Comparison of ENCODE assay signal across 17 mouse cellular contexts in genomic region chr10:9296055-9296454, GRCm38 (mm10).
DNase-seq lines count a peak whose midpoint lies in the region; ATAC-seq and TF ChIP-seq lines count a peak whose summit lies in the region.
"Had no signal": no experiment of that assay in that cellular context is flagged by ENCODE, and none has a peak within 500 bp of the region (broad histone marks: within the 10 kb centered on the region; RNA-seq: fewer than 3 reads in every experiment).

No protein-coding gene starts in this region.

- no peaks in the 10 kb centered on the region for H3K27me3 ChIP-seq in lung, postnatal 0 days (replicated peaks; ENCODE audit: insufficient read depth, low read length)
- no peaks in the 10 kb centered on the region for H3K27me3 ChIP-seq in intestine, embryonic 15.5 days (replicated peaks)
- no peaks in the 10 kb centered on the region for H3K27me3 ChIP-seq in intestine, postnatal 0 days (replicated peaks; ENCODE audit: control insufficient read depth, insufficient read depth, low read length)
- no peaks in the 10 kb centered on the region for H3K27me3 ChIP-seq in forebrain, postnatal 0 days (ENCODE audit: insufficient read depth, low read length)
- H3K27me3 ChIP-seq: embryonic facial prominence, embryonic 12.5 days; forebrain, embryonic 15.5 days had no signal

- peak; percentile 65 for TF ChIP-seq EP300 in lung, postnatal 0 days (IDR thresholded peaks at IDR 0.05)

- no peak overlapping the region for H3K9ac ChIP-seq in lung, postnatal 0 days (replicated peaks; ENCODE audit: low read depth)
- H3K9ac ChIP-seq in intestine, embryonic 15.5 days: no peak overlapping the region
- H3K9ac ChIP-seq in intestine, postnatal 0 days (ENCODE audit: low read depth, low read length): no peak overlapping the region
- no peak overlapping the region for H3K9ac ChIP-seq in forebrain, postnatal 0 days
- H3K9ac ChIP-seq: embryonic facial prominence, embryonic 12.5 days; forebrain, embryonic 13.5 days; forebrain, embryonic 15.5 days had no signal

- H3K4me1 ChIP-seq in lung, postnatal 0 days (ENCODE audit: insufficient read depth, low read depth, low read length): no peaks in the 10 kb centered on the region
- no peaks in the 10 kb centered on the region for H3K4me1 ChIP-seq in intestine, embryonic 15.5 days (replicated peaks)
- H3K4me1 ChIP-seq in intestine, postnatal 0 days (replicated peaks; ENCODE audit: control insufficient read depth, insufficient read depth, low read length): no peaks in the 10 kb centered on the region
- H3K4me1 ChIP-seq in forebrain, postnatal 0 days (ENCODE audit: insufficient read depth): peaks cover 10% of the 10 kb centered on the region; the same call in 1 of the 2 replicates
- H3K4me1 ChIP-seq: embryonic facial prominence, embryonic 10.5 days; embryonic facial prominence, embryonic 12.5 days; forebrain, embryonic 13.5 days had no signal

- ATAC-seq in lung, postnatal 0 days: peak; percentile 58; the same call in 1 of the 2 replicates
- ATAC-seq in intestine, embryonic 15.5 days: peak; percentile 72
- ATAC-seq in intestine, postnatal 0 days: peak; percentile 54
- ATAC-seq in forebrain, postnatal 0 days: no peak

- whole genome bisulfite sequencing in lung, postnatal 0 days: 33% methylated on average over 1 of the region's 1 CpGs
- 23% methylated on average over 1 of the region's 1 CpGs for WGBS in intestine, embryonic 15.5 days
- WGBS in intestine, postnatal 0 days: 28% methylated on average over 1 of the region's 1 CpGs
- 59% methylated on average over 1 of the region's 1 CpGs for WGBS in forebrain, postnatal 0 days

- no peaks in the 10 kb centered on the region for H3K9me3 ChIP-seq in lung, postnatal 0 days (ENCODE audit: low read length)
- no peaks in the 10 kb centered on the region for H3K9me3 ChIP-seq in intestine, embryonic 15.5 days
- H3K9me3 ChIP-seq in intestine, postnatal 0 days (ENCODE audit: control insufficient read depth): no peaks in the 10 kb centered on the region
- no peaks in the 10 kb centered on the region for H3K9me3 ChIP-seq in forebrain, postnatal 0 days (ENCODE audit: low read length)
- H3K9me3 ChIP-seq: embryonic facial prominence, embryonic 10.5 days; embryonic facial prominence, embryonic 12.5 days; forebrain, embryonic 13.5 days; forebrain, embryonic 15.5 days had no signal

- no peaks in the 10 kb centered on the region for H3K36me3 ChIP-seq in lung, postnatal 0 days (ENCODE audit: insufficient read depth, low read length)
- H3K36me3 ChIP-seq in intestine, embryonic 15.5 days: no peaks in the 10 kb centered on the region
- no peaks in the 10 kb centered on the region for H3K36me3 ChIP-seq in intestine, postnatal 0 days (ENCODE audit: control insufficient read depth, insufficient read depth)
- no peaks in the 10 kb centered on the region for H3K36me3 ChIP-seq in forebrain, postnatal 0 days (ENCODE audit: insufficient read depth)
- H3K36me3 ChIP-seq: embryonic facial prominence, embryonic 10.5 days; embryonic facial prominence, embryonic 12.5 days; forebrain, embryonic 15.5 days had no signal

- DNase-seq in lung, postnatal 0 days (ENCODE audit: low spot score): peak; percentile 12
- no peak for DNase-seq in lung, adult 18-20 months
- no peak for DNase-seq in forebrain, postnatal 0 days
- DNase-seq in adrenal gland, adult 2 months: no peak
- DNase-seq: adrenal gland, adult 8-10 months; adrenal gland, postnatal 14 days; adrenal gland, postnatal 36 days; B cell, adult 2 months; cerebellum, adult 11-12 months; cerebellum, adult 2 months; cerebellum, adult 9-10 months had no signal

- no peak for TF ChIP-seq CTCF in lung, postnatal 0 days (IDR thresholded peaks at IDR 0.05)
- TF ChIP-seq CTCF in intestine, postnatal 0 days (IDR thresholded peaks at IDR 0.05; ENCODE audit: low read depth): no peak
- TF ChIP-seq CTCF in forebrain, postnatal 0 days (IDR thresholded peaks at IDR 0.05; ENCODE audit: low read depth): no peak

- no peak overlapping the region for H3K4me2 ChIP-seq in lung, postnatal 0 days (replicated peaks; ENCODE audit: low read depth, low read length)
- no peak overlapping the region for H3K4me2 ChIP-seq in intestine, embryonic 15.5 days (replicated peaks)
- H3K4me2 ChIP-seq in intestine, postnatal 0 days (replicated peaks; ENCODE audit: low read depth): no peak overlapping the region
- no peak overlapping the region for H3K4me2 ChIP-seq in forebrain, postnatal 0 days (ENCODE audit: low read depth)
- H3K4me2 ChIP-seq: embryonic facial prominence, embryonic 12.5 days; forebrain, embryonic 13.5 days; forebrain, embryonic 15.5 days had no signal

- no peak overlapping the region for H3K27ac ChIP-seq in lung, postnatal 0 days (ENCODE audit: low read length)
- no peak overlapping the region for H3K27ac ChIP-seq in intestine, embryonic 15.5 days
- no peak overlapping the region for H3K27ac ChIP-seq in intestine, postnatal 0 days (ENCODE audit: low read depth, low read length)
- H3K27ac ChIP-seq in forebrain, postnatal 0 days (ENCODE audit: low read depth, low read length): no peak overlapping the region
- H3K27ac ChIP-seq: embryonic facial prominence, embryonic 10.5 days; embryonic facial prominence, embryonic 12.5 days; forebrain, embryonic 13.5 days; forebrain, embryonic 15.5 days had no signal

- no peak overlapping the region for H3K4me3 ChIP-seq in lung, postnatal 0 days (ENCODE audit: low read depth, low read length)
- no peak overlapping the region for H3K4me3 ChIP-seq in intestine, embryonic 15.5 days (replicated peaks)
- H3K4me3 ChIP-seq in intestine, postnatal 0 days (ENCODE audit: low read depth, low read length): no peak overlapping the region
- H3K4me3 ChIP-seq in forebrain, postnatal 0 days (ENCODE audit: low read depth, low read length): no peak overlapping the region
- H3K4me3 ChIP-seq: embryonic facial prominence, embryonic 10.5 days; embryonic facial prominence, embryonic 12.5 days; forebrain, embryonic 13.5 days; forebrain, embryonic 15.5 days had no signal
